Mouse (Mus musculus): Measurements from ENCODE around the gene Ftsj1. TPM values are rescaled to one million over a fixed set of nuclear protein-coding genes. Genes with fewer than 3 reads are reported as not detected.

The Ftsj1 gene
- polyA plus RNA-seq, 1 experiment, result 5.5 TPM

DNA sequence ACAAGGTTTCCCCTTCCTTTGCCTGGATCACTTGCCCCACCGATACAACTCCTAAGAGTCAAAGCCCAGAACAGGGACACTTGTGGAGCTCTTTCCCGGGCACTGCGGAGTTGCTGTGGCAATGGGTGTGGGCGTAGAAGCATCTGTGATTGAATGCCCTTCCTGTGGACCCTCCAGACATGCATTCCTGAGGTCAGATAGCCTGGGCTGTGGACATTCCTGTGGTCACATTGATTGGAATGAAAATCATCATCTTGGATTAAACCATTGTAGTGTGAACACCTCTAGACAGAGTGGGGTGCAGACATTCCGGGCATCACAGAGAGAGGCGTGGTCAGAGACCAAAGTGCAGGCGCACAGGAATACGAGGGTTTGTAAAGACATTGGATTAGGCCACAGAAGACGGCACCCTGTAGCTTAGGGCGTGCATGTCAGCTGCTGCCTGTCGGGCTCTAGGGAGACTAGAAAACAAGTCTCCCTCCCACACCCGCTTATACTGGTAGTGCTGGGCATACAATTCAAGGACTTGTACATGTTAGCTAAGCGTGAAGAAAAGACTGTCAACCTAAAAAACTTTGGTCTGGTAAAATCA, 13.3 kb downstream of the Ftsj1 start:
- no peak overlapping the region for H3K27ac ChIP-seq (ENCODE audit: control insufficient read depth, insufficient read depth, low read depth, low read length)
- H3K4me1 ChIP-seq (ENCODE audit: control insufficient read depth, insufficient read depth, low read length), result no peaks in the 10 kb centered on the region
- TF ChIP-seq CTCF (IDR thresholded peaks at IDR 0.05; ENCODE audit: control insufficient read depth, insufficient read depth, insufficient replicate concordance, low read depth, low read length) (no peak), POLR2A (IDR thresholded peaks at IDR 0.05; ENCODE audit: control insufficient read depth, low read depth, low read length) (no peak)
- H3K27me3 ChIP-seq (ENCODE audit: control insufficient read depth, insufficient read depth, low read length), result no peaks in the 10 kb centered on the region
- H3K4me3 ChIP-seq (ENCODE audit: control insufficient read depth, low read depth, low read length), result no peak overlapping the region
- no peaks in the 10 kb centered on the region for H3K36me3 ChIP-seq (ENCODE audit: control insufficient read depth, insufficient read depth, low read length)

DNA sequence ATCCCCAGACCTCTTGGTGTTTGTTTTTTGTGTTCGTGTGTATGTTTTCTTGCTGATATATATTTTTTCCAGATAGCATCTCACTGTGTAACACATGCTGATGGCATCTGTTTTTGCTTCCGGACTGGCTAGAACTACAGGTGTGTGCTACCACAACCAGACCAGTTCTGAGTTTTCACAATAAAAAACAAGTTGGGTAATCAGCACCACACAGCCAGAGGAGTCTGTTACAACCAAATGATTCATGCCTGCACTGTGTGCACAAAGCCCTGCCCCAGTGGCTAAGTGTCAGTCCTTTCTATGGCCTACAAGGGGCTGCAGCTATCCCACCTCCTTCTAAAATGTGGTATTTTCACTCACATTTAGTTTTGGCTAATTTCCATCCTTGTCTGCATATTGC, 15.5 kb downstream of the Ftsj1 start:
- Histone ChIP-seq H3K36me3 (ENCODE audit: control insufficient read depth, insufficient read depth, low read length) (no peaks in the 10 kb centered on the region), H3K27me3 (ENCODE audit: control insufficient read depth, insufficient read depth, low read length) (no peaks in the 10 kb centered on the region), H3K27ac (ENCODE audit: control insufficient read depth, insufficient read depth, low read depth, low read length) (no peak overlapping the region), H3K4me3 (ENCODE audit: control insufficient read depth, low read depth, low read length) (no peak overlapping the region), H3K4me1 (ENCODE audit: control insufficient read depth, insufficient read depth, low read length) (no peaks in the 10 kb centered on the region)
- no peak for TF ChIP-seq POLR2A (IDR thresholded peaks at IDR 0.05; ENCODE audit: control insufficient read depth, low read depth, low read length)
- TF ChIP-seq CTCF (IDR thresholded peaks at IDR 0.05; ENCODE audit: control insufficient read depth, insufficient read depth, insufficient replicate concordance, low read depth, low read length), result no peak

DNA sequence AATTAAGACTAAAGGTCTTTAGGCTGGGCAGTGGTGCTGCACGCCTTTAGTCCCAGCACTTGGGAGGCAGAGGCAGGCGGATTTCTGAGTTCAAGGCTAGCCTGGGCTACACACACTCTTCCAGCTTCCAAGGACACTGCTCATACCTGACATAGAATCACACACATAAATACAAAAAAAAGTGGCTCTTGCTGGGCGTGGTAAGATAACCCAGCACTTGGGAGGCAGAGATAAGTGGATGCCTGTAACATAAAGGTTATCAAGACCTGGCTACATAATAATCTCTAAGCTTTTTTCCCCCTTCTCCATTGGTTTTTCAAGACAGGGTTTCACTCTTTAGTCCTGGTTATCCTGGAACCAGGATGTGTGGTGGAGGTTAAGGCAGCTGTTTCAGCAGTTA, 18.6 kb downstream of the Ftsj1 start:
- H3K27me3 ChIP-seq (ENCODE audit: control insufficient read depth, insufficient read depth, low read length), result no peaks in the 10 kb centered on the region
- H3K4me1 ChIP-seq (ENCODE audit: control insufficient read depth, insufficient read depth, low read length), result no peaks in the 10 kb centered on the region
- H3K27ac ChIP-seq (ENCODE audit: control insufficient read depth, insufficient read depth, low read depth, low read length), result no peak overlapping the region
- no peak for TF ChIP-seq CTCF (IDR thresholded peaks at IDR 0.05; ENCODE audit: control insufficient read depth, insufficient read depth, insufficient replicate concordance, low read depth, low read length)
- no peak for TF ChIP-seq POLR2A (IDR thresholded peaks at IDR 0.05; ENCODE audit: control insufficient read depth, low read depth, low read length)
- no peaks in the 10 kb centered on the region for H3K36me3 ChIP-seq (ENCODE audit: control insufficient read depth, insufficient read depth, low read length)
- H3K4me3 ChIP-seq (ENCODE audit: control insufficient read depth, low read depth, low read length), result no peak overlapping the region

DNA sequence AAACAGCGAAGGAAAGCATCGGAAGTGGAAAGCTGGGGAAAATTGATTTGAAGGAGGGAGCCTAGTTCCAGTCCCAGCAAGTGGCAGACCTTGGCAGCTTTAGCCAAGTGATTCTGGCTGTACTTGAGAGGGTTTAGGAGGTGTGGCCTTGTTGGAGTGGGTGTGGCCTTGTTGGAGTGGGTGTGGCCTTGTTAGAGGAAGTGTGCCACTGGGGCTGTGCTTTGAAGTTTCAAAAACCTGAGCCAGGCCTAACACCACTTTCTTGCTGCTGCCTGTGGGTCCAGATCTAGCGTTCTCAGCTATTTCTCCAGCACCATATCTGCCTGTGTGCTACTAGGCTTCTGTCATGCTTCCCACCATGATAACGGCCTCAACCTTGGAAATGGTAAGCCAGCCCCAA, 21.9 kb downstream of the Ftsj1 start:
- no peaks in the 10 kb centered on the region for H3K36me3 ChIP-seq (ENCODE audit: control insufficient read depth, insufficient read depth, low read length)
- TF ChIP-seq POLR2A (IDR thresholded peaks at IDR 0.05; ENCODE audit: control insufficient read depth, low read depth, low read length), result no peak
- no peak for TF ChIP-seq CTCF (IDR thresholded peaks at IDR 0.05; ENCODE audit: control insufficient read depth, insufficient read depth, insufficient replicate concordance, low read depth, low read length)
- no peak overlapping the region for H3K4me3 ChIP-seq (ENCODE audit: control insufficient read depth, low read depth, low read length)
- H3K27me3 ChIP-seq (ENCODE audit: control insufficient read depth, insufficient read depth, low read length), result no peaks in the 10 kb centered on the region
- no peak overlapping the region for H3K27ac ChIP-seq (ENCODE audit: control insufficient read depth, insufficient read depth, low read depth, low read length)
- no peaks in the 10 kb centered on the region for H3K4me1 ChIP-seq (ENCODE audit: control insufficient read depth, insufficient read depth, low read length)

DNA sequence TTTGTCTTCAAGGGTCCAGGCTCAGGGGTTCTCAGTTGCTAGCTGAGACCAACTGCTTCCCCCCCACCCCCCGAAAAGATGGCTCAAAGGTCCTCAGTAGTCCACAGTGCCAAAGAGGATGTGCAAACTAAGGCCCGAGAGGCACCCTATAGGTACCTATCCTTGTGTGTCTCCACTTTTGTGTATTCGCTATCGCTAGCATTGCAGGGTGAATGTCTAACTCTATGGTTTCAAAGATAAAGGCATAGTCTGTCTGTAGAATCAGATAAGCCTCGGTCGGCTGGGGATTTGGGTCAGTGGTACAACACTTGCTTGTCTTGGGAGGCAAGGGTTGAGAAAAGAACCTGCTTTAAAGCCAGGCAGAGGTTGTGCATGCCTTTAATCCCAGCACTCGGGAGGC, 28.7 kb downstream of the Ftsj1 start:
- Histone ChIP-seq H3K36me3 (ENCODE audit: control insufficient read depth, insufficient read depth, low read length) (no peaks in the 10 kb centered on the region), H3K4me3 (ENCODE audit: control insufficient read depth, low read depth, low read length) (no peak overlapping the region), H3K27ac (ENCODE audit: control insufficient read depth, insufficient read depth, low read depth, low read length) (no peak overlapping the region), H3K4me1 (ENCODE audit: control insufficient read depth, insufficient read depth, low read length) (no peaks in the 10 kb centered on the region), H3K27me3 (ENCODE audit: control insufficient read depth, insufficient read depth, low read length) (no peaks in the 10 kb centered on the region)
- TF ChIP-seq CTCF (IDR thresholded peaks at IDR 0.05; ENCODE audit: control insufficient read depth, insufficient read depth, insufficient replicate concordance, low read depth, low read length) (no peak), POLR2A (IDR thresholded peaks at IDR 0.05; ENCODE audit: control insufficient read depth, low read depth, low read length) (no peak)

DNA sequence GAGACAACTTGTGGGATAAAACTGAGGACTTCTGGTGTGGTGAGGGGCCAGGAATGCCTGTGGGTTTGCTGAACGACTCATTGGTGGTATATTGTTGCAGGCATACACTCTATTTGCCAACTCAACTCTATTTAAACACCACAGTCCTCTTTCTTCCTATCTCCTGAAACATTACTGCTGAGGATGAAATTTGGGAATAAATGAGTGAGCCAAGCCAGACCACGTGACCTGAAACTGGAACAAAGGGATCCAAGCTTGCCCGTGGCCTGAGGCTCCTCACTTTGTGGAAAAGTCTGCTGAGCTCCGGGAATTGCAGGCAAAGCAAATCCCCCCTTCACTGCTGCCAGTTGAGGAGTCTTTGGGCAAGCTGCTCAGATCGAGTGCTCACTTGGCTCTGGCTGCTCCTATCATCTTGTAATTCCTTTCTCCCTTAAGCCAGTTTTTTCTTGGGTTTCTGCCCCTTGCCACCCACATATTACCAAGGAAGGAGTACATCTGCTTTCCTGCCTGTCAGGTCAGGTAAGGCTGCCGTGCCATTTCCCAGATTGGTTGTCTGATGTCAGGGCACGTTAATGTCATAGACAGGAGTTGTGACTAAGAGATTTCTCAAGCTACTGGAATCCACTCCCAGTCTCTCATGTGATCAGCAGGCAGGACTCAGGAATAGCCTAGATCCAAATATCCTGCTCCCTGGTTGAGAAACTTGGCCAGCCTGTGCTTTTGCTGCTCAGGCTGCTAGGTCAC, 29.4 kb downstream of the Ftsj1 start:
- H3K27me3 ChIP-seq (ENCODE audit: control insufficient read depth, insufficient read depth, low read length), result no peaks in the 10 kb centered on the region
- no peak overlapping the region for H3K4me3 ChIP-seq (ENCODE audit: control insufficient read depth, low read depth, low read length)
- TF ChIP-seq POLR2A (IDR thresholded peaks at IDR 0.05; ENCODE audit: control insufficient read depth, low read depth, low read length) (no peak), CTCF (IDR thresholded peaks at IDR 0.05; ENCODE audit: control insufficient read depth, insufficient read depth, insufficient replicate concordance, low read depth, low read length) (no peak)
- no peaks in the 10 kb centered on the region for H3K4me1 ChIP-seq (ENCODE audit: control insufficient read depth, insufficient read depth, low read length)
- H3K27ac ChIP-seq (ENCODE audit: control insufficient read depth, insufficient read depth, low read depth, low read length), result no peak overlapping the region; the same call in 1 of the 2 replicates
- H3K36me3 ChIP-seq (ENCODE audit: control insufficient read depth, insufficient read depth, low read length), result no peaks in the 10 kb centered on the region

DNA sequence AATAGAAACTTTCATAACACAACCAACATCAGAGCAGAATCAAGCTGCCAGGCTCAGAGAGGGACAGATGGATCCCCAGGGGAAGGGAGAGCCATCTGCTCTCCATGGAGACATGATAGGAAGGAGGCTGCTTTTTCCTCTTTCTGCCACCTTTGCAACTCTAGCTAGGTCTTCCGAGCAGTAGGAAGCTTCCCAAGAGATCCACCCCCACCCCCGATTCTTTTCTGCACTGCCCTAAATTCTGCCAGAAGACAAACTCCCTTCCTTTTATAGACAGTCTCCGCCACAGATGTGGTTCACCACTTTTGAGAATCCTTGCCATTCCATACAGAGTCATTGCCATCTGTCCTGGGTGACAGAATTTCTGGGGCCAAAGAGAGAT, 29.9 kb downstream of the Ftsj1 start:
- H3K4me3 ChIP-seq (ENCODE audit: control insufficient read depth, low read depth, low read length), result no peak overlapping the region
- no peak overlapping the region for H3K27ac ChIP-seq (ENCODE audit: control insufficient read depth, insufficient read depth, low read depth, low read length)
- TF ChIP-seq CTCF (IDR thresholded peaks at IDR 0.05; ENCODE audit: control insufficient read depth, insufficient read depth, insufficient replicate concordance, low read depth, low read length) (no peak), POLR2A (IDR thresholded peaks at IDR 0.05; ENCODE audit: control insufficient read depth, low read depth, low read length) (no peak)
- H3K4me1 ChIP-seq (ENCODE audit: control insufficient read depth, insufficient read depth, low read length), result no peaks in the 10 kb centered on the region
- no peaks in the 10 kb centered on the region for H3K27me3 ChIP-seq (ENCODE audit: control insufficient read depth, insufficient read depth, low read length)
- H3K36me3 ChIP-seq (ENCODE audit: control insufficient read depth, insufficient read depth, low read length), result no peaks in the 10 kb centered on the region
